Mouse (Mus musculus) brain, embryonic 14.5 days (tissue): Measurements from ENCODE around the gene Hyal3.

ENCODE experiments used
- CTCF ChIP-seq: fragments of 200-500 bp; IDR thresholded peaks from 2 replicates; pipeline ENCODE4 v1.5.1; 2012; ENCODE audit warnings: inconsistent platforms, mild to moderate bottlenecking, moderate library complexity, borderline replicate concordance; ENCODE audit not compliant: insufficient read depth, insufficient read length; ENCODE audit errors: extremely low read depth
- POLR2A ChIP-seq: fragments of 200-500 bp; IDR thresholded peaks from 2 replicates; pipeline ENCODE4 v1.6.1; 2012; ENCODE audit warnings: mild to moderate bottlenecking, inconsistent platforms, borderline replicate concordance; ENCODE audit not compliant: poor library complexity, insufficient read depth, insufficient read length, severe bottlenecking; ENCODE audit errors: extremely low read depth

- TF ChIP-seq CTCF, result no peak
- no peak for TF ChIP-seq POLR2A
Observed at GRCm38 (mm10) chr9:107576357-107577107, 4.1 kb upstream of the Hyal3 start, which contains the start of gene Hyal1.
